Mouse (Mus musculus) ES-E14 (cell line): ENCODE measurements at regions not wholly inside any gene's neighbourhood (a gene's known extent, or its start where the extent isn't known, plus 50 kb on each side); places are given as distances from the start of the nearest gene placed in this dataset.

Experiments used
- CHD2 ChIP-seq: IDR thresholded peaks from 2 replicates; pipeline ENCODE4 v1.6.1; 2014; ENCODE audit warnings: mild to moderate bottlenecking, low read depth, low read length, inconsistent platforms
- MAFK ChIP-seq: IDR thresholded peaks from 2 replicates; pipeline ENCODE4 v1.6.1; 2014; ENCODE audit warnings: mild to moderate bottlenecking, low read depth, low read length, inconsistent platforms; ENCODE audit not compliant: insufficient read depth
- ZC3H11A ChIP-seq: IDR thresholded peaks from 2 replicates; pipeline ENCODE4 v1.6.1; 2012; ENCODE audit warnings: low read depth, mild to moderate bottlenecking, inconsistent platforms, low read length, borderline replicate concordance
- ZNF384 ChIP-seq: IDR thresholded peaks from 2 replicates; pipeline ENCODE4 v1.6.1; 2012; ENCODE audit warnings: low read depth, low read length, inconsistent platforms

DNA sequence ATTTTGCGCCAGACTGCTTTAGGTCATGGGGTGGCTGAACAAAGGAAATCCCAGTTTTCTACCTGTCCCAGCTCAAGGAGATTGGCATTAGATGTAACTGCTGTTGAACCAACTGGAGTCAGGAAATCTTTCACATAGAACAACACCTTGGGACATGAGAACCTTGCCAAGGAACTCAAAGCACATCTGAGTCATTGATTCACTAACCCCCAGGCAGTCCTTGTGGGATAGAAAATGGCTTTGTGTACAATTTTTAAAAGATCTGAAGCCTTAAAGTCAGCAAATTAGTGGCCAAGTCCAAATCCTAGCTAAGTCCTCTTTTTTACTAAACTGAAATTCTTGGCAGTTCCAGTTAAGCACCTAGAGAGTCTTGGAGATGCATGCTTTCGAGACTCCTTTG lies 191.4 kb downstream of the Nova1 start:
- TF ChIP-seq ZNF384 (no peak), CHD2 (no peak), ZC3H11A (no peak), MAFK (no peak)
